Mouse (Mus musculus): Measurements from ENCODE around the gene Ccdc141. TPM values are rescaled to one million over a fixed set of nuclear protein-coding genes. Genes with fewer than 3 reads are reported as not detected.
"Not testable (repeated sequence)": the region's sequence is repeated elsewhere in the genome, so short reads cannot be mapped to it uniquely, and the experiment has no call there.

The Ccdc141 gene
- polyA plus RNA-seq, 1 experiment from 2014 or later: 2.2 TPM

DNA sequence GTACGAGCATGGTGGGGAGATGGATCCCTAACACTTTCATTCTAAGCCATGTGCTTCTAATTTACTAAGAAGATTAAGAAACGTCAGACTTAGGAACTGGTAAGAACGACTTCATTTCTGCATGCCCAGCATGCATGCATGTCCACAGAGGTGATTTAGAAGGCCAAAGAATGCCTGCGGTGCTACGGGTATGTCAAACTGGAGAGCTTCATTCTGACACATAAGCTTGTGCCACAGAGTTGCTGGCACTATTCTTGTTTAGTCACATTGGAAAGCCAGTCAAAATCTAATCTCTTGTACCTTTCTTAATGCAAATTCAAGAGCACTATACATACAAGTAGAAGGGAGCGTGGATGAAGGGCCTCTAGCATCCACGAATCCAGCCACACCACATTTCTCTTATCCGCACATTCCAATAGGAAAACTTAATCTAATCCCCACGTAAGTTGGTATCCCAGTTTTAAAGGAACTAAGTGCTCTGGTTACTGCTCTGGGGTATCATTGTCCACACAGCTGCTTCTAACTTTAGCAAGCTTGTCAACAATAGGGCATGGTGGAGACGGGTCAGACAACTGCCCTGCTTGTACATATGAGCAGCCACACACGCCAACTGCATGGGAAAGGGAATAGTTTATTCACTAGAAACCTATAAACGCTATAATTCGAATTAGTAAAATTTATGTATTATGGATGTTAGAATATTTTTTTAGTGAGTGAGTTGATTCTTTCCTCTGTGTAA, 136.9 kb downstream of the Ccdc141 start:
- Histone ChIP-seq H3K4me2 (replicated peaks; ENCODE audit: low read depth) (no peak overlapping the region), H3K4me3 (ENCODE audit: low read depth, low read length) (no peak overlapping the region), H3K27me3 (replicated peaks; ENCODE audit: control insufficient read depth, insufficient read depth, low read length) (no peaks in the 10 kb centered on the region), H3K27ac (ENCODE audit: low read depth, low read length) (no peak overlapping the region), H3K9ac (ENCODE audit: low read depth, low read length) (no peak overlapping the region), H3K36me3 (ENCODE audit: control insufficient read depth, insufficient read depth) (no peaks in the 10 kb centered on the region), H3K9me3 (ENCODE audit: control insufficient read depth) (no peaks in the 10 kb centered on the region), H3K4me1 (replicated peaks; ENCODE audit: control insufficient read depth, insufficient read depth, low read length) (no peaks in the 10 kb centered on the region)
- 88% methylated on average over 13 of the region's 13 CpGs for WGBS
- ATAC-seq: no peak
- no peak for TF ChIP-seq CTCF (IDR thresholded peaks at IDR 0.05; ENCODE audit: low read depth)

DNA sequence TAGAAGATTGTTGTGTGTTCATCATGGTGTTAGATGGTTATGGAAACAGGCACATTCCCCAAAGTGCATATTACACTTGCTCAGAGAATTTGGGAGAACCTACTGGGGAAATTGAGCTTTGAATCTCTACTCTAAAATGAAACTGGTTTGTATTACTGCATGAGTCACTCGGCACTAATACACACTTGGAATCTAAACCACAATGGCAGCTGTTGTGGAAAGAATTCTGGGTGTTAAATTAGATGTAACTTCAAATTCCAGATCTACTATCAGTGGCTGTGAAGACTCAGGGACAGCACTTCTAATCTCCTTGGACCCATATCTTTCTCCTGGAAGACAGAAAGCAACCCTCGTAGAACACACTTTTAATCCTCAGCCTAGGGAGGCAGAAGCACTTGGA, 149.8 kb downstream of the Ccdc141 start:
- 85% methylated on average over 2 of the region's 2 CpGs for WGBS
- H3K9me3 ChIP-seq (ENCODE audit: control insufficient read depth): no peaks in the 10 kb centered on the region
- no peaks in the 10 kb centered on the region for H3K36me3 ChIP-seq (ENCODE audit: control insufficient read depth, insufficient read depth)
- no peak overlapping the region for H3K4me3 ChIP-seq (ENCODE audit: low read depth, low read length)
- no peaks in the 10 kb centered on the region for H3K4me1 ChIP-seq (replicated peaks; ENCODE audit: control insufficient read depth, insufficient read depth, low read length)
- no peak overlapping the region for H3K27ac ChIP-seq (ENCODE audit: low read depth, low read length)
- no peak for ATAC-seq
- no peaks in the 10 kb centered on the region for H3K27me3 ChIP-seq (replicated peaks; ENCODE audit: control insufficient read depth, insufficient read depth, low read length)
- no peak overlapping the region for H3K4me2 ChIP-seq (replicated peaks; ENCODE audit: low read depth)
- TF ChIP-seq CTCF (IDR thresholded peaks at IDR 0.05; ENCODE audit: low read depth): no peak
- H3K9ac ChIP-seq (ENCODE audit: low read depth, low read length): no peak overlapping the region

GRCm38 (mm10) chr2:77017735-77018134, 152.7 kb downstream of the Ccdc141 start:
- 72% methylated on average over 4 of the region's 4 CpGs for WGBS
- no peak for ATAC-seq
- H3K9ac ChIP-seq (ENCODE audit: low read depth, low read length): no peak overlapping the region
- no peak overlapping the region for H3K4me2 ChIP-seq (replicated peaks; ENCODE audit: low read depth)
- H3K27ac ChIP-seq (ENCODE audit: low read depth, low read length): no peak overlapping the region
- no peak overlapping the region for H3K4me3 ChIP-seq (ENCODE audit: low read depth, low read length)
- H3K27me3 ChIP-seq (replicated peaks; ENCODE audit: control insufficient read depth, insufficient read depth, low read length): no peaks in the 10 kb centered on the region
- no peaks in the 10 kb centered on the region for H3K4me1 ChIP-seq (replicated peaks; ENCODE audit: control insufficient read depth, insufficient read depth, low read length)
- TF ChIP-seq CTCF (IDR thresholded peaks at IDR 0.05; ENCODE audit: low read depth): no peak
- H3K36me3 ChIP-seq (ENCODE audit: control insufficient read depth, insufficient read depth): no peaks in the 10 kb centered on the region
- no peaks in the 10 kb centered on the region for H3K9me3 ChIP-seq (ENCODE audit: control insufficient read depth)

- ATAC-seq; H3K4me1 ChIP-seq (replicated peaks; ENCODE audit: control insufficient read depth, insufficient read depth, low read length): not testable (repeated sequence)
- 85% methylated on average over 6 of the region's 6 CpGs for WGBS
These were observed 157.0 kb downstream of the Ccdc141 start for GRCm38 (mm10) chr2:77013449-77013848.

DNA sequence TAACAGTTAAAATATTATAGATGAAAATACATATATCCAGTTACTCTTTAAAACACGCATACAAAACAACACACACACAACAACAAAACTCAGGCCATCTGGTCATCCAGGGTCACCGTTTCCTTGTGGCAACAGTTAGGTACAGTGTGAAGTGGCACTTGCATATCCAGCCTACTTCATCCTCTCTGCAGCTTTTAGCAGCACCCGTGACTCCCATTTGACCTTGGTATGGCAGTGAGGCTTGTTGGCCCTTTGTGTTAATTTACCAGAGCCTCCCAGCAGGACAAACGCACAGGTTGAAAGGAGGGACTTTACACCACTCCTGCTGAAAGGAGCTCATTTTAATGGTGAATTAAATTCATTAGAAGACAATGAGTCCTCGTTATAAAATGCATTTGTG, 158.5 kb downstream of the Ccdc141 start:
- no peak for ATAC-seq
- Histone ChIP-seq H3K9ac (ENCODE audit: low read depth, low read length) (no peak overlapping the region), H3K27me3 (replicated peaks; ENCODE audit: control insufficient read depth, insufficient read depth, low read length) (no peaks in the 10 kb centered on the region), H3K9me3 (ENCODE audit: control insufficient read depth) (no peaks in the 10 kb centered on the region), H3K4me1 (replicated peaks; ENCODE audit: control insufficient read depth, insufficient read depth, low read length) (no peaks in the 10 kb centered on the region), H3K4me2 (replicated peaks; ENCODE audit: low read depth) (no peak overlapping the region), H3K36me3 (ENCODE audit: control insufficient read depth, insufficient read depth) (no peaks in the 10 kb centered on the region), H3K4me3 (ENCODE audit: low read depth, low read length) (no peak overlapping the region), H3K27ac (ENCODE audit: low read depth, low read length) (no peak overlapping the region)
- TF ChIP-seq CTCF (IDR thresholded peaks at IDR 0.05; ENCODE audit: low read depth): no peak
- WGBS: 76% methylated on average over 5 of the region's 5 CpGs

More at GRCm38 (mm10) chr2:77013449-77013848, 157.0 kb downstream of the Ccdc141 start:
- not testable (repeated sequence) for H3K9me3 ChIP-seq (ENCODE audit: control insufficient read depth); H3K27ac ChIP-seq (ENCODE audit: low read depth, low read length); H3K27me3 ChIP-seq (replicated peaks; ENCODE audit: control insufficient read depth, insufficient read depth, low read length); H3K4me3 ChIP-seq (ENCODE audit: low read depth, low read length); H3K4me2 ChIP-seq (replicated peaks; ENCODE audit: low read depth); H3K36me3 ChIP-seq (ENCODE audit: control insufficient read depth, insufficient read depth); H3K9ac ChIP-seq (ENCODE audit: low read depth, low read length)

DNA sequence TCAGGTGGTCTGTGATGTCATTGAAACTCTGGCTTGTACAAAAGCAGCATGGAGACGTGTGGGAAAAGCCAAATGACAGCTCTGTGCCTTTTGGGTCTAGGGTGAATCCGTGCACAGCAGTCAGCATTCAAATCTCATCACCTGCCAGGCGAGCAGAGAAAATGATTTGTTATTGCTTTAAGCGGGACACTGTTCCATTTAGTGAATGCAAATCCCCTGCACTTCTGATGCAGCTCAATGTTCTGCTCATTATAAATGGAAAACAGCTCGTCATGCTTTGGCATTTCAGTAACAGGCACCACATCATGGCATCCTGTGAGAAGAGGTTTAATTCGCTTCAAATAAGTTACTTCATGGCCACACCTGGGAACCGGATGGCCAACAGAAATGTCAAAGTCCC, 163.4 kb downstream of the Ccdc141 start:
- Histone ChIP-seq H3K27ac (ENCODE audit: low read depth, low read length) (no peak overlapping the region), H3K4me2 (replicated peaks; ENCODE audit: low read depth) (no peak overlapping the region), H3K9ac (ENCODE audit: low read depth, low read length) (no peak overlapping the region), H3K4me3 (ENCODE audit: low read depth, low read length) (no peak overlapping the region), H3K9me3 (ENCODE audit: control insufficient read depth) (no peaks in the 10 kb centered on the region), H3K27me3 (replicated peaks; ENCODE audit: control insufficient read depth, insufficient read depth, low read length) (no peaks in the 10 kb centered on the region), H3K4me1 (replicated peaks; ENCODE audit: control insufficient read depth, insufficient read depth, low read length) (no peaks in the 10 kb centered on the region), H3K36me3 (ENCODE audit: control insufficient read depth, insufficient read depth) (no peaks in the 10 kb centered on the region)
- ATAC-seq: no peak
- no peak for TF ChIP-seq CTCF (IDR thresholded peaks at IDR 0.05; ENCODE audit: low read depth)
- WGBS: 83% methylated on average over 7 of the region's 7 CpGs

Data from intestine, postnatal 0 days (tissue).